Mouse (Mus musculus) E14TG2a.4 (cell line): Measurements from ENCODE around the gene Hdhd5.

Source experiments
- CTCF ChIP-seq: conservative IDR thresholded peaks from 2 replicates; pipeline ENCODE4 v1.5.1; 2014; ENCODE audit warnings: low read length
- NANOG ChIP-seq: IDR thresholded peaks from 2 replicates; pipeline ENCODE4 v1.6.1; 2014; ENCODE audit warnings: borderline replicate concordance, low read length, mixed read lengths
- POU5F1 ChIP-seq: IDR thresholded peaks from 2 replicates; pipeline ENCODE4 v1.6.1; 2014; ENCODE audit warnings: low read length, borderline replicate concordance

- TF ChIP-seq CTCF (no peak), NANOG (no peak), POU5F1 (no peak)
Observed at GRCm38 (mm10) chr6:120470666-120471065, 60.5 kb downstream of the Hdhd5 start.
